ENCODE assay signal across 28 mouse cellular contexts in the genomic region with DNA sequence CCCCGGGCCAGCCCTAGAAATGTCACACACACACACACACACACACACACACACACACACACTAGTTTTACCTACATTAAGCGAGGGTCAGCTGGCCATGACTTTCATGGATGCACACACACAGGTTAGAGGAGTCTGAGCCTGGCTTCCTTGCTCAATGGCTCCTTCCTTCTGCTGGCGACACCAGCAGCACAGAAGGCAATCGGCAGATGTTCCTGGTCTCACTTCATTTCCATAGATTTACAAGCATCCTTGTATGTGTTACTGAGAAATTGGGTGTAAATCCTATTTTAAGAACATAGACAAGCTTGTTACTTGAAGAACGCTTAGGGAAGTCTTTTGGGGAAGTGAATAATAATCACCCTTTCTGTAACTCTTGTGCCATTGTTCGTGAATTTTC.
DNase-seq lines count a peak whose midpoint lies in the region; ATAC-seq lines count a peak whose summit lies in the region.
"Had no signal": no experiment of that assay in that cellular context is flagged by ENCODE, and none has a peak within 500 bp of the region (broad histone marks: within the 10 kb centered on the region; RNA-seq: fewer than 3 reads in every experiment).

No protein-coding gene starts in this region.

- WGBS in forebrain, embryonic 16.5 days, result 62% methylated on average over 6 of the region's 6 CpGs
- 82% methylated on average over 6 of the region's 6 CpGs for WGBS in forebrain, embryonic 11.5 days
- 78% methylated on average over 6 of the region's 6 CpGs for WGBS in hindbrain, embryonic 10.5 days
- WGBS in hindbrain, embryonic 13.5 days, result 68% methylated on average over 6 of the region's 6 CpGs
- WGBS in embryonic facial prominence, embryonic 10.5 days, result 82% methylated on average over 6 of the region's 6 CpGs

- H3K4me2 ChIP-seq in forebrain, embryonic 16.5 days (ENCODE audit: low read length), result no peak overlapping the region
- H3K4me2 ChIP-seq in forebrain, embryonic 11.5 days (ENCODE audit: low read depth, low read length, severe bottlenecking), result no peak overlapping the region
- no peak overlapping the region for H3K4me2 ChIP-seq in hindbrain, embryonic 13.5 days
- H3K4me2 ChIP-seq: embryonic facial prominence, embryonic 12.5 days; embryonic facial prominence, embryonic 15.5 days; heart, embryonic 13.5 days; hindbrain, embryonic 12.5 days; intestine, embryonic 15.5 days had no signal

- no peaks in the 10 kb centered on the region for H3K27me3 ChIP-seq in forebrain, embryonic 16.5 days (replicated peaks; ENCODE audit: control insufficient read depth, insufficient read depth, low read length)
- no peaks in the 10 kb centered on the region for H3K27me3 ChIP-seq in forebrain, embryonic 11.5 days (ENCODE audit: control insufficient read depth, insufficient read depth, low read length)
- no peaks in the 10 kb centered on the region for H3K27me3 ChIP-seq in hindbrain, embryonic 10.5 days (ENCODE audit: insufficient read depth, poor library complexity, severe bottlenecking)
- H3K27me3 ChIP-seq in hindbrain, embryonic 13.5 days, result no peaks in the 10 kb centered on the region
- H3K27me3 ChIP-seq in embryonic facial prominence, embryonic 10.5 days (replicated peaks; ENCODE audit: low read depth, poor library complexity, severe bottlenecking), result no peaks in the 10 kb centered on the region
- H3K27me3 ChIP-seq: embryonic facial prominence, embryonic 12.5 days; hindbrain, embryonic 12.5 days; intestine, embryonic 15.5 days had no signal

- H3K36me3 ChIP-seq in forebrain, embryonic 16.5 days (ENCODE audit: control insufficient read depth, insufficient read depth), result no peaks in the 10 kb centered on the region
- H3K36me3 ChIP-seq in forebrain, embryonic 11.5 days (ENCODE audit: control insufficient read depth, insufficient read depth, low read length), result no peaks in the 10 kb centered on the region
- peaks cover 6% of the 10 kb centered on the region; the same call in 1 of the 2 replicates for H3K36me3 ChIP-seq in hindbrain, embryonic 10.5 days
- H3K36me3 ChIP-seq in hindbrain, embryonic 13.5 days, result no peaks in the 10 kb centered on the region
- H3K36me3 ChIP-seq in embryonic facial prominence, embryonic 10.5 days (replicated peaks), result no peaks in the 10 kb centered on the region
- H3K36me3 ChIP-seq: embryonic facial prominence, embryonic 12.5 days; embryonic facial prominence, embryonic 15.5 days; G1E; heart, embryonic 10.5 days; heart, embryonic 13.5 days; hindbrain, embryonic 12.5 days; intestine, embryonic 15.5 days had no signal

- no peak for DNase-seq in forebrain, embryonic 11.5 days (ENCODE audit: low spot score)
- no peak for DNase-seq in hindbrain, embryonic 10.5 days (ENCODE audit: low spot score)
- peak; percentile 54 for DNase-seq in right cerebral cortex, adult 18-20 months
- no peak for DNase-seq in right cerebral cortex, postnatal 25 days
- DNase-seq in embryonic facial prominence, embryonic 10.5 days (ENCODE audit: low spot score), result no peak
- DNase-seq: adrenal gland, adult 2 months; adrenal gland, postnatal 14 days; B cell, adult 2 months; cerebellum, adult 18-20 months; cerebellum, adult 9-10 months; cerebellum, postnatal 14 days; gastrocnemius, postnatal 10 days; gastrocnemius, postnatal 36 days; heart, adult 2 months; heart, postnatal 14 days; heart, postnatal 4 days; kidney, adult 11 months had no signal

- no peak overlapping the region for H3K4me3 ChIP-seq in forebrain, embryonic 16.5 days (replicated peaks; ENCODE audit: low read length)
- H3K4me3 ChIP-seq in forebrain, embryonic 11.5 days (ENCODE audit: low read depth, low read length), result no peak overlapping the region
- H3K4me3 ChIP-seq in hindbrain, embryonic 10.5 days, result no peak overlapping the region
- no peak overlapping the region for H3K4me3 ChIP-seq in hindbrain, embryonic 13.5 days
- no peak overlapping the region for H3K4me3 ChIP-seq in embryonic facial prominence, embryonic 10.5 days
- H3K4me3 ChIP-seq: embryonic facial prominence, embryonic 12.5 days; embryonic facial prominence, embryonic 15.5 days; heart, adult 2 months; heart, embryonic 10.5 days; heart, embryonic 13.5 days; hindbrain, embryonic 12.5 days; intestine, embryonic 15.5 days had no signal

- H3K9me3 ChIP-seq in forebrain, embryonic 16.5 days (ENCODE audit: control insufficient read depth, low read length), result no peaks in the 10 kb centered on the region
- H3K9me3 ChIP-seq in forebrain, embryonic 11.5 days (ENCODE audit: control insufficient read depth, low read length), result no peaks in the 10 kb centered on the region
- no peaks in the 10 kb centered on the region for H3K9me3 ChIP-seq in hindbrain, embryonic 10.5 days
- H3K9me3 ChIP-seq in hindbrain, embryonic 13.5 days, result no peaks in the 10 kb centered on the region
- no peaks in the 10 kb centered on the region for H3K9me3 ChIP-seq in embryonic facial prominence, embryonic 10.5 days
- H3K9me3 ChIP-seq: embryonic facial prominence, embryonic 12.5 days; embryonic facial prominence, embryonic 15.5 days; G1E; heart, embryonic 10.5 days; heart, embryonic 13.5 days; hindbrain, embryonic 12.5 days; intestine, embryonic 15.5 days had no signal

- H3K9ac ChIP-seq in forebrain, embryonic 16.5 days (replicated peaks; ENCODE audit: low read depth, low read length), result no peak overlapping the region
- no peak overlapping the region for H3K9ac ChIP-seq in forebrain, embryonic 11.5 days (ENCODE audit: low read length)
- H3K9ac ChIP-seq in hindbrain, embryonic 13.5 days, result no peak overlapping the region
- H3K9ac ChIP-seq: embryonic facial prominence, embryonic 12.5 days; embryonic facial prominence, embryonic 15.5 days; heart, embryonic 13.5 days; hindbrain, embryonic 12.5 days; intestine, embryonic 15.5 days had no signal

- H3K27ac ChIP-seq in forebrain, embryonic 16.5 days (ENCODE audit: low read length), result 0 out of 2 replicates have a peak overlapping the region, but pooled peaks have one; percentile 17
- no peak overlapping the region for H3K27ac ChIP-seq in forebrain, embryonic 11.5 days (ENCODE audit: low read depth, low read length)
- H3K27ac ChIP-seq in hindbrain, embryonic 10.5 days, result 0 out of 2 replicates have a peak overlapping the region, but pooled peaks have one; percentile 45
- no peak overlapping the region for H3K27ac ChIP-seq in hindbrain, embryonic 13.5 days
- H3K27ac ChIP-seq in embryonic facial prominence, embryonic 10.5 days (replicated peaks), result no peak overlapping the region
- H3K27ac ChIP-seq: embryonic facial prominence, embryonic 12.5 days; embryonic facial prominence, embryonic 15.5 days; heart, adult 2 months; heart, embryonic 10.5 days; heart, embryonic 13.5 days; hindbrain, embryonic 12.5 days; intestine, embryonic 15.5 days had no signal

- H3K4me1 ChIP-seq in forebrain, embryonic 16.5 days (replicated peaks; ENCODE audit: control insufficient read depth, insufficient read depth, low read length), result peaks cover 59% of the 10 kb centered on the region
- peaks cover 6% of the 10 kb centered on the region for H3K4me1 ChIP-seq in forebrain, embryonic 11.5 days (replicated peaks; ENCODE audit: control insufficient read depth, insufficient read depth, low read length)
- H3K4me1 ChIP-seq in hindbrain, embryonic 10.5 days (replicated peaks), result peaks cover 82% of the 10 kb centered on the region
- peaks cover 73% of the 10 kb centered on the region for H3K4me1 ChIP-seq in hindbrain, embryonic 13.5 days (replicated peaks)
- peaks cover 17% of the 10 kb centered on the region for H3K4me1 ChIP-seq in embryonic facial prominence, embryonic 10.5 days

- no peak for ATAC-seq in forebrain, embryonic 16.5 days
- ATAC-seq in forebrain, embryonic 11.5 days (replicated peaks; ENCODE audit: low FRiP score), result no peak
- no peak for ATAC-seq in hindbrain, embryonic 13.5 days (ENCODE audit: low FRiP score)
- ATAC-seq: forebrain, embryonic 14.5 days; hindbrain, embryonic 16.5 days; intestine, embryonic 15.5 days had no signal

Comparison
In these comparisons a context has a peak if more than half of its experiments do, and no peak if none do; other contexts are left out.
1. H3K27ac ChIP-seq: peak in forebrain, embryonic 16.5 days (single experiment) and hindbrain, embryonic 10.5 days (single experiment); none in forebrain, embryonic 11.5 days (single experiment), hindbrain, embryonic 13.5 days (single experiment) and embryonic facial prominence, embryonic 10.5 days (single experiment).